Mouse (Mus musculus): ENCODE results near the gene Tgif1. TPM values are rescaled to one million over a fixed set of nuclear protein-coding genes. Genes with fewer than 3 reads are reported as not detected.

Gene Tgif1
- total and polyA plus RNA-seq, 2 experiments from 2014 or later = 3.5 to 5.2 TPM

DNA sequence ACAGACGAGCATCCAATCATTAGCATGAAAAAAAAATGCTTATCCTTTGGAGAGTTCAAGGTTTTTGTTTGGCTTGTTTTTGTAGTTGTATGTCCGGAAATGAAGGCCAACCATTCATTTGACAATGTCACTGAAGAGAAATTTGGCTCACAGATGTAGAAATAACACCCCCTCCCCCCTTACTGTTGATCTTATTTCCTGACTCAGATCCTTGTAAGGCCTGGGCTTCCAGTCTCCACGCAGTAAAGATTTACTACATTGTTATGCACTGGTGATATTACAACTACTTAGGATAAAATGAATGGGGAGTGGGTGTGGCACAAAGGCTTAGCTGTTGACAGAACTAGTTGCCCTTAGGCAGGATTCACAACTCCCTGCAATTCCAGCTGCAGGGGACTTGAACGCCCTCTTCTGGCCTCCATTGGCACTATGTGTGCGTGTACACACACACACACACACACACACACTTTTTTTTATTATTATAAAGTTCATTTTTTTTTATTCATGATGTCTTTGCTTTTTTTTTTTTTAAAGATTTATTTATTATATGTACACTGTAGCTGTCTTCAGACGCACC lies 13.3 kb upstream of the Tgif1 start:
- Histone ChIP-seq H3K4me3 (ENCODE audit: low read depth, low read length) (no peak overlapping the region), H3K9ac (no peak overlapping the region), H3K27me3 (ENCODE audit: insufficient read depth, low read length) (no peaks in the 10 kb centered on the region), H3K4me1 (ENCODE audit: insufficient read depth) (no peaks in the 10 kb centered on the region), H3K9me3 (ENCODE audit: low read length) (no peaks in the 10 kb centered on the region), H3K36me3 (ENCODE audit: insufficient read depth) (no peaks in the 10 kb centered on the region), H3K4me2 (ENCODE audit: low read depth) (no peak overlapping the region), H3K27ac (ENCODE audit: low read depth, low read length) (no peak overlapping the region)
- 85% methylated on average over 6 of the region's 6 CpGs for WGBS
- ATAC-seq = no peak
- no peak for DNase-seq
- TF ChIP-seq CTCF (IDR thresholded peaks at IDR 0.05; ENCODE audit: low read depth) = no peak

DNA sequence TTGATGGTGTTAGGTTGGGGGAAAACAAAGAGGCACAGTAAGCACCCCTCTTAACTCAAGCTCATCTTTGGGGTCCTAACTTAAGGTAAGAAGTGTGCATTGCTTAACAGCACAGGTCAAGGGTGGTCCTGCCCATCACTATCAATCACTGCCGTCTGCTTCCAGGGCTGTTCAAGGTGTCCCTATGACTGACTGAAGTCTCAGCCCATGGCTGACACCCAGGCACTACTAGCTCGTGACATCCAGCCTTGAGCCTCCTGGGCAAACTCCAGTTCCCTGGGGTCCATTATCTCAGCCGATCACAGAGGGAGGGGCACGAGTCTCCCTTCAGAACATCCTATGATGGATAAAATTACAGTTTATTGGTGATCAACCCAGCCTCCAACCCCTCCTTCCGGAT lies 12.7 kb upstream of the Tgif1 start:
- TF ChIP-seq CTCF (IDR thresholded peaks at IDR 0.05; ENCODE audit: low read depth) = no peak
- no peak for DNase-seq
- WGBS = 94% methylated on average over 5 of the region's 5 CpGs

DNA sequence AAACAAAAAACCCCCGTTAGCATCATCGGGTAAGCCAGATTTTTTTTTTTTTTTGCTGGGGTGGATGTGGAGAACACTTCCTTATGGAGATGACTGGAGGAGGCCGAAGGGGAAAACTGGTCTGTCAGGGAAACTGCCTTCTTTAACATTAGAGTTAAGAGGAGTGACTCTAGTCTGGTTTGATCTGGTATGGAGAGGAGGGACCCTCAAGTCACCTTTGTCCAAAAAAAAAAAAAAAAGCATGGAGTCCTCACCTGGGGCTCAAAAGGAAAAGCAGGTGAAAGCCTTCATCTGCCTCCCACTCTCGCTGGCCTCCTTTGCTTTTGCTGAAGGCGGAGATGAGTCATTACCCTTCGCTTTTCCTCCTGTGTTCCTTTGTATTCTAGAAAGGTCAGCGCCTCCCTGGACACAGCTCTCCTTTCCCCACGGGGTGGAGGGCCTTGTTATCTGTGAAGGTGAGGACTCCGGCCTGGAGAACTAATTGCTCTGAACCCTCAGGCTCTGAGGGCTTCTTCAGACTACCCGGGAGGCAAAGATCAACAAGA lies 11.8 kb upstream of the Tgif1 start:
- 86% methylated on average over 10 of the region's 10 CpGs for WGBS
- no peak overlapping the region for H3K4me2 ChIP-seq (ENCODE audit: low read depth)
- DNase-seq = no peak
- H3K9me3 ChIP-seq (ENCODE audit: low read length) = no peaks in the 10 kb centered on the region
- no peaks in the 10 kb centered on the region for H3K4me1 ChIP-seq (ENCODE audit: insufficient read depth)
- no peak for TF ChIP-seq CTCF (IDR thresholded peaks at IDR 0.05; ENCODE audit: low read depth)
- H3K36me3 ChIP-seq (ENCODE audit: insufficient read depth) = no peaks in the 10 kb centered on the region
- H3K9ac ChIP-seq = no peak overlapping the region
- H3K27ac ChIP-seq (ENCODE audit: low read depth, low read length) = no peak overlapping the region
- H3K27me3 ChIP-seq (ENCODE audit: insufficient read depth, low read length) = no peaks in the 10 kb centered on the region
- ATAC-seq = no peak
- no peak overlapping the region for H3K4me3 ChIP-seq (ENCODE audit: low read depth, low read length)

More for the DNA sequence above, 12.7 kb upstream of the Tgif1 start:
- no peak for ATAC-seq
- H3K4me3 ChIP-seq (ENCODE audit: low read depth, low read length) = no peak overlapping the region
- no peak overlapping the region for H3K27ac ChIP-seq (ENCODE audit: low read depth, low read length)
- H3K4me2 ChIP-seq (ENCODE audit: low read depth) = no peak overlapping the region
- no peaks in the 10 kb centered on the region for H3K4me1 ChIP-seq (ENCODE audit: insufficient read depth)
- no peaks in the 10 kb centered on the region for H3K9me3 ChIP-seq (ENCODE audit: low read length)
- no peaks in the 10 kb centered on the region for H3K36me3 ChIP-seq (ENCODE audit: insufficient read depth)
- H3K27me3 ChIP-seq (ENCODE audit: insufficient read depth, low read length) = no peaks in the 10 kb centered on the region
- no peak overlapping the region for H3K9ac ChIP-seq

DNA sequence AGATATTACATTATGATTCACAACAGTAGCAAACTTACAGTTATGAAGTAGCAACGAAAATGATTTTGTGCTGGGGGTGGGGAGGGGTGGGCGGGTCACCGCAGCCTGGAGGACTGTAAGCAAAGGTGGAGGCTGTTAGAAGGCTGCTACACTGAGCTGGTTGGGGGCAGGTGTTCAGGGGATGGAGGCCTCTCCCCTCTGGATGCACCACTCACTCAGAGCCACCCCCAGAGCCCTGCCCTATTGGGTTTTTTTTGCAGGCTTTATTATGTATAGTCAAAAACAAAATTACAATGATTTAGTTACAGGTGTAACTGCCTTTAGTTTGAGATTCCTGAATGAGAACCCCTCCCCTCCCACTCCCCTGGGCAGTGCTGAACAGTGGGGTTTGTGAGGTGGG lies 11.3 kb upstream of the Tgif1 start:
- DNase-seq = no peak
- Histone ChIP-seq H3K36me3 (ENCODE audit: insufficient read depth) (no peaks in the 10 kb centered on the region), H3K27ac (ENCODE audit: low read depth, low read length) (no peak overlapping the region), H3K4me1 (ENCODE audit: insufficient read depth) (no peaks in the 10 kb centered on the region), H3K4me2 (ENCODE audit: low read depth) (no peak overlapping the region), H3K4me3 (ENCODE audit: low read depth, low read length) (no peak overlapping the region), H3K9me3 (ENCODE audit: low read length) (no peaks in the 10 kb centered on the region), H3K27me3 (ENCODE audit: insufficient read depth, low read length) (no peaks in the 10 kb centered on the region), H3K9ac (no peak overlapping the region)
- no peak for ATAC-seq
- 86% methylated on average over 3 of the region's 3 CpGs for WGBS
- no peak for TF ChIP-seq CTCF (IDR thresholded peaks at IDR 0.05; ENCODE audit: low read depth)

DNA sequence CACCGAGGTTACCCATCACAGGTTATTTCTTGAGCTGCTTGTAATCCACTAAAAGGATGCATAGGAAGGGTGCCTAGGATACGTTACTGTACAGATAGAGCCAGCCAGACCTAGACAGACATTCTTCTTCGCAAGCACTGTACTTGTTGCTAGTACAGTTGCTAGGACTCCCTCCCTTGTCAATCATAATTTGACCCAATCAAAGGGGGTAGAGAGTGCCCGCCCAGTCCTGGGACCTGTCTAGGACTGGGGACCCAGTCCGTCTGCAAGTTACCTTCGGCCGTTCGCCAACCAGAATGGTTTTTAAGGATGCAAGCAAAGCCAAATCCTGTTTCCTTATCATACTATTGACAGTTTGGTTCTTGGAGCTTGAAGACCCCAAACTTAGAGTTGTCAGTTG lies 10.8 kb upstream of the Tgif1 start:
- WGBS = 96% methylated on average over 8 of the region's 8 CpGs
- Histone ChIP-seq H3K9ac (no peak overlapping the region), H3K27me3 (ENCODE audit: insufficient read depth, low read length) (no peaks in the 10 kb centered on the region), H3K36me3 (ENCODE audit: insufficient read depth) (no peaks in the 10 kb centered on the region), H3K27ac (ENCODE audit: low read depth, low read length) (no peak overlapping the region), H3K4me1 (ENCODE audit: insufficient read depth) (no peaks in the 10 kb centered on the region), H3K4me3 (ENCODE audit: low read depth, low read length) (no peak overlapping the region), H3K4me2 (ENCODE audit: low read depth) (no peak overlapping the region), H3K9me3 (ENCODE audit: low read length) (no peaks in the 10 kb centered on the region)
- DNase-seq (no peak), ATAC-seq (no peak)
- no peak for TF ChIP-seq CTCF (IDR thresholded peaks at IDR 0.05; ENCODE audit: low read depth)

DNA sequence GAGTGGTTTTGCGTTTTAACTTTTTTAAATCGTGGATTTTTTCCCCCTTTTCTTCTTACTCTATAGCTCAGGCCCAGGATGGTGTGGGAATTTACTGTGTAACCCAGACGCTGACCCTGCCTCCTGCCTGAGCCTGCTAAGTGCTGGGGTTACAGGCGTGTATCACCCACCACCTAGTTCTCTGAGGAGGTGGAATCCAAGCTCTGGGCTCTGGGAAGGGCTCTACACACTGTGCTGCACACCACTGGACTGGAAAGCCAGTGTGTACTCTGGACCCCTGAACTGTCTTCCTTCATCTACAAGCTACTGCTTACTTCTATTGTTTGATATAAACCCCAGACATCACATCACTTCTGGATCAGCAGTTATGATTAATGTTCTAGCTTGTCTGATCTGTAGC lies 5.5 kb upstream of the Tgif1 start:
- WGBS = 89% methylated on average over 4 of the region's 4 CpGs

DNA sequence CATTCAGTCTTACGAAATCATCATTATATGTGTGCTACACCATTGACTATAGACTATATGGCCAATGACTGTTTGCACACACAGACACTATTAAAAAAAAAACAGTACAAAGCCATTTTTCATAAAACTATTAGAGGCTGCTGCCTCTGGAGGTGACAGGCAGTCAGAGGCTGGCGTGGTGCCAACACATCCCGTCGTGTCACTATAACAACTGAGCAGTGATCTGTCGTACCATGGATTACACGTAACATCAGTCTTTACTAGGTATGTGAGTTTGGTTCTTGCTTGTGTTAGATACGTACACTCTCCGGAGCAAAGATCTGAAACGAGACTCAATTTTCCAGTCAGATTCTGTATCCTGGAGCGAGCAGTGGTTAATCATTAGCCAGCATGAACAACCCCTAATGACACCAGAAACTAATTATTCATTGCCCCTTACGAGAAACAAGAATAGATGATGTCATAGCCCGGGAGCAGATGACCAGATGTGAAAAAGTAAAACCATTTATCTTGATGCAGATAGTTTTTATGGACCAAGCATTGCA lies 3.6 kb upstream of the Tgif1 start:
- ATAC-seq (no peak), DNase-seq (peak; percentile 54)
- H3K4me1 ChIP-seq (ENCODE audit: insufficient read depth) = 0 out of 2 replicates have a peak, but pooled peaks cover under 1% of the 10 kb centered on the region
- H3K36me3 ChIP-seq (ENCODE audit: insufficient read depth) = no peaks in the 10 kb centered on the region
- no peak for TF ChIP-seq CTCF (IDR thresholded peaks at IDR 0.05; ENCODE audit: low read depth)
- H3K27ac ChIP-seq (ENCODE audit: low read depth, low read length) = no peak overlapping the region
- 0 out of 2 replicates have a peak, but pooled peaks cover 3% of the 10 kb centered on the region for H3K27me3 ChIP-seq (ENCODE audit: insufficient read depth, low read length)
- H3K4me2 ChIP-seq (ENCODE audit: low read depth) = no peak overlapping the region
- H3K4me3 ChIP-seq (ENCODE audit: low read depth, low read length) = no peak overlapping the region
- H3K9me3 ChIP-seq (ENCODE audit: low read length) = no peaks in the 10 kb centered on the region
- WGBS = 34% methylated on average over 12 of the region's 12 CpGs
- H3K9ac ChIP-seq = no peak overlapping the region

More for the DNA sequence above, 5.5 kb upstream of the Tgif1 start:
- H3K27me3 ChIP-seq (ENCODE audit: insufficient read depth, low read length) = no peaks in the 10 kb centered on the region
- no peaks in the 10 kb centered on the region for H3K36me3 ChIP-seq (ENCODE audit: insufficient read depth)
- no peak overlapping the region for H3K9ac ChIP-seq
- DNase-seq (no peak), ATAC-seq (no peak)
- no peak overlapping the region for H3K4me2 ChIP-seq (ENCODE audit: low read depth)
- H3K4me3 ChIP-seq (ENCODE audit: low read depth, low read length) = no peak overlapping the region
- H3K9me3 ChIP-seq (ENCODE audit: low read length) = no peaks in the 10 kb centered on the region
- no peak for TF ChIP-seq CTCF (IDR thresholded peaks at IDR 0.05; ENCODE audit: low read depth)
- H3K4me1 ChIP-seq (ENCODE audit: insufficient read depth) = no peaks in the 10 kb centered on the region
- no peak overlapping the region for H3K27ac ChIP-seq (ENCODE audit: low read depth, low read length)
